Mouse (Mus musculus): ENCODE data around the gene Fdxr.

DNA sequence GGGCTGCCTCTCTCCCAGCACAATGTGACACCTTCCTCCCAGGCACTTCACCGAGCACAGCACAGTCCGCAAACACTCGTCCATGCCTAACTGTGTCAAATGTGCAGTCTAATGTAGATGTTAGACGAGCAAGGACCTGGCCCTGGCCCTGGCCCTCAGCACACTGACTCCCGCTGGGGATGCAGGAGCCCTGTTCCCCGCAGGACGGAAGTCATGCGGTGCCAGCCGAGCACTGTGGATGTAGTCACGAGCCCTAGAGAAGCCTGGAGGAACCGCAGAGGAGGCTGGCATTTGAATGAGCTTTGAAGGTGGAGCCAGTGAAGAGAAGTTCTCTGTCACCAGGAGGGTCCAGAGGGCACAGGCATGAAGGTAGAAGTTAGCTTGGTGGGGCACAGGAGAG is 53.4 kb downstream of the Fdxr start:
- TF ChIP-seq POLR2A (IDR thresholded peaks at IDR 0.05; ENCODE audit: insufficient read length, low read depth) (no peak), E2F4 (IDR thresholded peaks at IDR 0.05; ENCODE audit: insufficient read depth) (no peak), MAX (IDR thresholded peaks at IDR 0.05; ENCODE audit: low read depth) (no peak), MYOD1 (IDR thresholded peaks at IDR 0.05; ENCODE audit: control insufficient read depth in 1 of 3, insufficient read length in 2 of 3, low read depth in 2 of 3) (no peak), TCF12 (IDR thresholded peaks at IDR 0.05; ENCODE audit: insufficient read depth, poor library complexity, severe bottlenecking) (no peak), USF1 (IDR thresholded peaks at IDR 0.05; ENCODE audit: low read depth) (no peak), CEBPB (IDR thresholded peaks at IDR 0.05; ENCODE audit: insufficient read depth, poor library complexity, severe bottlenecking) (no peak), SRF (IDR thresholded peaks at IDR 0.05; ENCODE audit: control insufficient read depth, insufficient read length, low read depth) (no peak), MYOG (IDR thresholded peaks at IDR 0.05; ENCODE audit: control insufficient read depth in 1 of 3, insufficient read depth in 1 of 3, insufficient read length in 2 of 3, low read depth in 2 of 3) (no peak), POLR2AphosphoS2 (IDR thresholded peaks at IDR 0.05; ENCODE audit: insufficient read length, low read depth) (no peak), REST (IDR thresholded peaks at IDR 0.05; ENCODE audit: insufficient read depth, insufficient read length) (no peak)
